Mouse (Mus musculus): ENCODE measurements at regions not wholly inside any gene's neighbourhood (a gene's known extent, or its start where the extent isn't known, plus 50 kb on each side); places are given as distances from the start of the nearest gene placed in this dataset.

DNA sequence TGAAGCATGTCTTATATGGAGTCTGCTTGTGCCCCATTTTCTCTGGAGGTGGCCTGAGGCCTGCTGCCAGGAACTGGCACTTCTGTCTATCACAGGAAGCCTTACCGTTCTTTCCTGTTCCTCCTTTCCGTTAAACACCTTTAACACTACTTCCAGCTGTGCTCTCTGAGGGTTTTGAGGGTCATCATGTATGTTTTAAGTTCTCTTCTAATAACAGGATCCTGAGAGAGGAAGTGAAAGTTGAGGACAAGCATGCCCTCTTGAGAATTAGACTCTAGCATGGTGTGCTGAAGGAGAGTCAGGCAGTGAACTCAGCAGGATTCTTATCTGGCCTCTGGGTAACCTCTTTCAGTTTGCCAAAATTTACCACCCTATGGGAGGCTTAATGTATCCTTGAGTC lies 418.0 kb upstream of the 9430069I07Rik start:
- DNase-seq (ENCODE audit: low spot score in 2 of 2), result no peak

DNA sequence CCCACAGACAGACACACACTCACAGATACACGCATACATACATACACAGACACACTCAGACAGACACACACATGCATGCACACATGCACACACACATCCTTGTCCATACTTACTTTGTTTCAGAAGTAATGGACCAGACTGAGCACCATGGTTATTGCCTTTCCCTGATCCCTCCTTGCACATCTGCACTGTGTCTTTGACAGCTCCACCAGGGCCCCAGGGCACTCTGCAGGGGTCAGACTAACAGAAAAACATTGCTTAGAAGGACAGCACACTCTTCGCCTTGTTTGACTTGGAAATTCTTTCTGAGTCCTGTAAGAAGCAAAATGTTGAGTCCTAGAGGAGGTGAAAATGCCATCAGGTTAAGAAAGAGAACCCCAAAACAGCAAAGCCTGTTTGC lies 394.1 kb upstream of the 9430069I07Rik start:
- DNase-seq (ENCODE audit: low spot score in 2 of 2), result peak in 1 of 2 experiments; percentile 41

DNA sequence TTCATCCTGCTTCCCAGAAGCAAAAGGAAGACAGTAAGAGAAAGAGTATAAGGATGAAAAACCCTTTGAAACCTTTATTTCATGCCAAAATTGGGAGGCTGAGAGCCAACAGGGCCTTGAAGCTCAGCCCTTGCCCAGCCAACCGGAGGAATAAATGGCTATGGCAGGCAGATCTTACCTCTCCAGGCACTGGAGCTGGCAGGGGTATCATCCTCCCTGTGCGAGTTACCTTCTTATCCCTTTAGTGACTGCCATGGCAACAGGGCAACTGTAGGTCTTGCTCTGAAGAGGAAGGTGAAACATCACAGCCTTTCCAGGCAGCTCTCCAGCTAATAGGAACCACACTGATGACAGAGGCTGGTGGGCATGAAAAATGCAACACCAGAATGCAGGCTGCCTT lies 393.3 kb upstream of the 9430069I07Rik start:
- peak in 1 of 2 experiments; percentile 39 for DNase-seq (ENCODE audit: low spot score in 2 of 2)

DNA sequence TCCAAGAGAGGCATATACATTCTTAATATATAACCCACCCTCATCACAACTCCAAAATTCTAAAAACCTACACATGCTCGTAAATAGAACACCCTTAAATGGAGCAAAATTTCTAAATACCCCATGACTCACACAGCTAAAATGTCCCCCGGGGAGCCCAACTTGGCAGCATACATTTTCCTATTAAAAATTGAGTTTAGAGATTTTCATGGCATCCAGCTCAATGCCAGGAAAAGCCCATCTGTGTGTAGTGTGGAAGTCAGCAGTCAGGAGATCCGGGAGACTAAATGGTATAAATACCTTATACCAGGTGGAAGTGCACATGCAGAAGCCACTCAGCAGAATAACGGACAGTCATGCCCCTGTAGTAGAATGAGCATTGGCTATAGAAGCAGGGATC lies 389.4 kb upstream of the 9430069I07Rik start:
- DNase-seq (ENCODE audit: low spot score in 2 of 2), result no peak

DNA sequence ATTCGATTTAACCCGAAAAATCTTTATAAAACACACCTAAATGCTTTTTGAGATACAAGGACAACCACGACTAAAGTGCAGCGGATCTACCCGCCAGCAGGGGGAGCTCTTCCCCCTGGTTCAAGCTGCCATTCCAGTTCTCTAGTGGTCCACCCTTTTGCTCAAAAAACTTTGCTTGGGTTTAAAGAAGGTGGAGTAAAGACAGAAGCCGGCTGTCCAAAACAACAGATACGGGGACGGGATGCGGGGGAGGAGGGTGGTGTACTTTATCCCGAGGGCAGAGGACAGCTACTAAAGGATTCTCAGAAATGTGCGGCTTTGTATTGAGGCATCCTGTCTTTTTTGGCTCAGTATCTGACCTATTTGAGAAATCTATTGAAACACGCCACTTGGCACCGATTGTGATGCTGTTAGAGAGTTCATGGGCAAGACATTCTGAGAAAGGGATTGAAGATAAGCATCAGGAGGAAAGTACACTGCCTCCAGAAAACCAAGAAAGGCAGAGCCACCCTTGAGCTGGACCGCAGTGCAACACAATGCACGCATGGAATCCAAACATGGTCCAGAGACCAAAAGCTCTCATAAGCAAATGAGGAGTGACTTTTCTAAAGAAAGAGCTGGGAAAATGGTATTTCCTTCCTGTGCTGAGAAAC lies 385.6 kb upstream of the 9430069I07Rik start:
- peak; percentile 30 to 72 for DNase-seq (ENCODE audit: low spot score in 2 of 2)

DNA sequence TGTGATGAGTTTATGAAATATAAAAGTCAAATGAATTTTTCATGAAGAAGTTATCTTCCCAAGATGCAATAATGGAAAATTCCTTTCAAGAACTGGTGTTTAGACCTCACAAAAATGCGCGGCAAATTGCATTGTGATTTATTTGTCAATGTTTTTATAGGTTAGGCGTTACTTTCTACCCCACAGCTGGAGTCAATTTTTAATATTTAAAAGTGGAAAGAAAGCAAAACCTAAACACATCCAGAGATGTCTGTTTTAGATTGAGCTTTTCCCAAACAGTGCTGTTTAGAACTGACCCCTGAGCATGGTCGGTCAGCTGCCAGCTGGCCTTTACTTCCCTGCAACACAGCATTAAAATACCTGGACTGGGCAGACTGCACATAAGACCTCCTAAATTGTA lies 383.8 kb upstream of the 9430069I07Rik start:
- no peak for DNase-seq (ENCODE audit: low spot score in 2 of 2)

All from spleen, postnatal 4 days (tissue).